Mouse (Mus musculus): Measurements from ENCODE around the gene Cyb5r1.

GRCm38 (mm10) chr1:134368777-134369337 is 36.5 kb upstream of the Cyb5r1 start:
- TF ChIP-seq POLR2A (IDR thresholded peaks at IDR 0.05; ENCODE audit: low read depth, low read length) (no peak), CTCF (conservative IDR thresholded peaks at IDR 0.05; ENCODE audit: insufficient read depth, insufficient read length, low read depth, low read length) (peak; percentile 61)
